Mouse (Mus musculus): Measurements from ENCODE around the gene Gria1. TPM values are rescaled to one million over a fixed set of nuclear protein-coding genes. Genes with fewer than 3 reads are reported as not detected.

Gene Gria1
- polyA plus RNA-seq, 1 experiment from 2014 or later, result 62.5 TPM

DNA sequence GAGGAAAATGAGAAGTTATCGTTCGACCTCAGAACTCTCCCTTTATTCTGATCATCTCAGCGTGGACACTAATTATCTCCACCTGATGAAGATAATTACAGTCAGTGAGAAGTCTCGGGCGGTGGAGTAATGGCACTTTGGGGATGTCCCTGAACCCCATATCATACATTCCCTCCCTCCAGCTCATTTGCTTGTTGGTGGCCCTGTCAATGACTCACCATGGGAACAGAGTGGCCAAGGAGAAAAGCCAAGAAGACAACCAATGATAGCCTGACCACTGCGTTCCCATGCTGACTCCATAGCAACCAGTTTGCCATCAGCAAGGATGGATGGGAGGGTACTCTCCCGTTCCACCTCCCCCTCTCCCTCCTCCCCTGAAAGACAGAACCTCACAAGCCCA is 238.9 kb downstream of the Gria1 start:
- no peak overlapping the region for H3K4me3 ChIP-seq (ENCODE audit: low read depth, low read length)
- no peak overlapping the region for H3K27ac ChIP-seq (ENCODE audit: low read length)
- H3K4me1 ChIP-seq (ENCODE audit: control insufficient read depth, insufficient read depth, low read length), result 0 out of 2 replicates have a peak, but pooled peaks cover 2% of the 10 kb centered on the region
- 73% methylated on average over 7 of the region's 7 CpGs for WGBS
- no peak overlapping the region for H3K4me2 ChIP-seq (ENCODE audit: low read length)
- no peak for ATAC-seq
- H3K9ac ChIP-seq (ENCODE audit: low read depth, low read length), result no peak overlapping the region
- no peaks in the 10 kb centered on the region for H3K36me3 ChIP-seq (ENCODE audit: control insufficient read depth, insufficient read depth, low read length)
- H3K27me3 ChIP-seq (ENCODE audit: control insufficient read depth, insufficient read depth, low read depth, low read length), result no peaks in the 10 kb centered on the region
- no peaks in the 10 kb centered on the region for H3K9me3 ChIP-seq (replicated peaks; ENCODE audit: control insufficient read depth, low read length, poor library complexity, severe bottlenecking)

DNA sequence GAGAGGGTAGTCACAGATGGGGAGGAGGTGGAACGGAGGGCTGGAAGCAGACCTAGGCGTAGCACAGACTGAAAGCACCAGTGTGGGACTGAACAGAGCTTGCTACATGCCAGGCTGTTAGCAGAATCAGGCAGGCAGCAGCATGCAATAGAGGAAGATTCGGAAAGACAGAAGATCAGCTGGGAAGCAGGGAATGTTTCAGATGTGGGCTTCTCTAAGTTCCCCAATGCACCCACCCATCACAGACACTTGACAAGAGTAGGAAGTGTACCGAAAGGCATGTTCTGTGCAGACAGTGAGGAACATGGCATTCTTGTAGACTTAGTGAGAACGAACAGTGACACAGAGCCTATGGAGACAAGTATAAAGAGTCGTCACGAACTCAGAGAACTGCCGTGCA is 260.5 kb downstream of the Gria1 start:
- WGBS, result 87% methylated on average over 8 of the region's 8 CpGs
- H3K4me1 ChIP-seq (ENCODE audit: control insufficient read depth, insufficient read depth, low read length), result no peaks in the 10 kb centered on the region
- no peak for ATAC-seq
- H3K4me2 ChIP-seq (ENCODE audit: low read length), result no peak overlapping the region
- H3K36me3 ChIP-seq (ENCODE audit: control insufficient read depth, insufficient read depth, low read length), result no peaks in the 10 kb centered on the region
- no peak overlapping the region for H3K4me3 ChIP-seq (ENCODE audit: low read depth, low read length)
- no peak overlapping the region for H3K27ac ChIP-seq (ENCODE audit: low read length)
- no peaks in the 10 kb centered on the region for H3K27me3 ChIP-seq (ENCODE audit: control insufficient read depth, insufficient read depth, low read depth, low read length)
- no peak overlapping the region for H3K9ac ChIP-seq (ENCODE audit: low read depth, low read length)
- H3K9me3 ChIP-seq (replicated peaks; ENCODE audit: control insufficient read depth, low read length, poor library complexity, severe bottlenecking), result no peaks in the 10 kb centered on the region

DNA sequence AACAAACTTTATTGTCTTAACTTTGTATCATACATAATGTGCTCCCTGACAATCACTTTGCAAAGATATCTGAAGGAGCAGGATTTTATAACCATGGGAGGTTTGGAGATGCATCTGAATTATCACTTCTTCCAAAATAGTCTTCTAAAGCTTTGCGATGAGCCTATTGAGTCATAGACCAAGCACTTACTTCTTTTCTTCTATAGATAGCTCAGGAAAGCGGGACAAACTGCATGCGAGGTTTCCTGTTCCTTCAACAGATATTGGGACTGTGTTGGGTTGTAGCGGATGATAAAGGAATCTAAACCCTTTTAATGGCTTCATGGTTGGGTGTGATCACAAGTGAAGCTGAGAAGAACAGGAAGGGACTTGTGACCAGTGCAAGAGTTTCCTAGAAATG is 263.5 kb downstream of the Gria1 start:
- H3K9ac ChIP-seq (ENCODE audit: low read depth, low read length), result no peak overlapping the region
- ATAC-seq, result no peak
- H3K27ac ChIP-seq (ENCODE audit: low read length), result no peak overlapping the region
- H3K4me2 ChIP-seq (ENCODE audit: low read length), result no peak overlapping the region
- H3K27me3 ChIP-seq (ENCODE audit: control insufficient read depth, insufficient read depth, low read depth, low read length), result no peaks in the 10 kb centered on the region
- no peaks in the 10 kb centered on the region for H3K36me3 ChIP-seq (ENCODE audit: control insufficient read depth, insufficient read depth, low read length)
- no peaks in the 10 kb centered on the region for H3K4me1 ChIP-seq (ENCODE audit: control insufficient read depth, insufficient read depth, low read length)
- 96% methylated on average over 4 of the region's 4 CpGs for WGBS
- no peaks in the 10 kb centered on the region for H3K9me3 ChIP-seq (replicated peaks; ENCODE audit: control insufficient read depth, low read length, poor library complexity, severe bottlenecking)
- no peak overlapping the region for H3K4me3 ChIP-seq (ENCODE audit: low read depth, low read length)

DNA sequence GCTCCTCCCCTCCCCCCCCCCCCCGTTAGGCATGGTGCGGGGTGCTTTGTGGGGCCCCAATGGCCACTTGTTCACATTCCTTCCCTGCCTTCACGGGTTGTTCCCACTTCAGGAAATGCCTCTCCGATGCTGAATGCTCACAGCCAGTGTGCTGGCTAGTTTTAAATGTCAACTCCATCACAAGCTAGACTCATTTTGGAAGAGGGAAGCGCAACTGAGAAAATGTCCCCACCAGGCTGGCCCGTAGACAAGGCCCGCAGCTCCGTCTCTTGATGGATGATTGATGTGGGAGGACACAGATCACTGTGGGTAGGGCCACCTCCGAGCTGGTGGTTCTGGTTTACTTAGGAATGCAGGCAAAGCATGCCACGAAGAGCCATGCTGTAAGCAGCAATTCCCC is 266.9 kb downstream of the Gria1 start:
- H3K36me3 ChIP-seq (ENCODE audit: control insufficient read depth, insufficient read depth, low read length), result no peaks in the 10 kb centered on the region
- no peaks in the 10 kb centered on the region for H3K4me1 ChIP-seq (ENCODE audit: control insufficient read depth, insufficient read depth, low read length)
- ATAC-seq, result no peak
- H3K4me3 ChIP-seq (ENCODE audit: low read depth, low read length), result no peak overlapping the region
- H3K27me3 ChIP-seq (ENCODE audit: control insufficient read depth, insufficient read depth, low read depth, low read length), result no peaks in the 10 kb centered on the region
- H3K27ac ChIP-seq (ENCODE audit: low read length), result no peak overlapping the region
- 81% methylated on average over 9 of the region's 10 CpGs for WGBS
- H3K9me3 ChIP-seq (replicated peaks; ENCODE audit: control insufficient read depth, low read length, poor library complexity, severe bottlenecking), result no peaks in the 10 kb centered on the region
- no peak overlapping the region for H3K9ac ChIP-seq (ENCODE audit: low read depth, low read length)
- no peak overlapping the region for H3K4me2 ChIP-seq (ENCODE audit: low read length)

DNA sequence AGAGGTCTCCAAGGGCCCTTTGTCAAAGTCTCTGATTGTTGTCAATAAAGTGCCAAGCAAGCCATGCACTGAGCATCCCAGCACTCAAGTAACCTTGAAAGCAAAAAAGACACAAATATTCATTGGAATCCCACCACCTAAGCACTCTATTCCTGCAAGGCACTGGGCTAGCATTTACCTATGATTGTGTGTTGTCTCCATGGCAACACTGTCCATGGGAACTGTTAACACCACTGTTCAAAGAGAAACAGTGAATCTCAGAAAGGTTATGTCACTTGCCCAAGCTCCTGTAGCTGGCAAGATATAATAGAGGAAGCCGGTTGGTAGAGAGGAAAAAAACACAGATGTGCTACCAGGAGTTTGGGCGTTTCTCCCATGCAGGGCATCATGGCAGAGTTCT is 274.9 kb downstream of the Gria1 start:
- H3K9ac ChIP-seq (ENCODE audit: low read depth, low read length), result no peak overlapping the region
- H3K27me3 ChIP-seq (ENCODE audit: control insufficient read depth, insufficient read depth, low read depth, low read length), result no peaks in the 10 kb centered on the region
- H3K4me3 ChIP-seq (ENCODE audit: low read depth, low read length), result no peak overlapping the region
- peaks cover 3% of the 10 kb centered on the region for H3K4me1 ChIP-seq (ENCODE audit: control insufficient read depth, insufficient read depth, low read length)
- H3K36me3 ChIP-seq (ENCODE audit: control insufficient read depth, insufficient read depth, low read length), result no peaks in the 10 kb centered on the region
- H3K9me3 ChIP-seq (replicated peaks; ENCODE audit: control insufficient read depth, low read length, poor library complexity, severe bottlenecking), result no peaks in the 10 kb centered on the region
- ATAC-seq, result no peak
- no peak overlapping the region for H3K4me2 ChIP-seq (ENCODE audit: low read length)
- no peak overlapping the region for H3K27ac ChIP-seq (ENCODE audit: low read length)
- 75% methylated on average over 2 of the region's 2 CpGs for WGBS

DNA sequence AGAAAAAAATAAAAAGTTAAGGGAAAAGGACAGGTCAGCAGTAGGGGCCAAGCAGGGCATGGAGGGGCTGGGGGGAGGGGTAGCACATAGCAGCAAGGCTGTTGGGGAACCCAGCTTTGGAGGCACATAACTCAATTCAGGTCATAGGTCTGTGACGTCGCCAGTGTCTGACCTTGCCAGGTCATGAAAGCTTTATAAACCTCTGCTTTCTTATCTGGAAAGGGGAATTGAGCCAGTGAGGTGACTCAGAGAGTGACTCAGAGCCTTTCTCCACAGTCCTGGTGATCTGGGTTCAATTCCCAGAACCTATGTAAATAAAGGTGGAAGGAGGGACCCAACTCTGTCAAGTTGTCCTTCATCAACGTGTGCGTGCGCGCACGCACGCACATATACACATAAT is 286.2 kb downstream of the Gria1 start:
- Histone ChIP-seq H3K36me3 (ENCODE audit: control insufficient read depth, insufficient read depth, low read length) (no peaks in the 10 kb centered on the region), H3K4me3 (ENCODE audit: low read depth, low read length) (no peak overlapping the region), H3K4me2 (ENCODE audit: low read length) (no peak overlapping the region), H3K9ac (ENCODE audit: low read depth, low read length) (no peak overlapping the region), H3K9me3 (replicated peaks; ENCODE audit: control insufficient read depth, low read length, poor library complexity, severe bottlenecking) (no peaks in the 10 kb centered on the region), H3K27me3 (ENCODE audit: control insufficient read depth, insufficient read depth, low read depth, low read length) (no peaks in the 10 kb centered on the region), H3K27ac (ENCODE audit: low read length) (no peak overlapping the region), H3K4me1 (ENCODE audit: control insufficient read depth, insufficient read depth, low read length) (no peaks in the 10 kb centered on the region)
- ATAC-seq, result no peak
- WGBS, result 94% methylated on average over 8 of the region's 8 CpGs

DNA sequence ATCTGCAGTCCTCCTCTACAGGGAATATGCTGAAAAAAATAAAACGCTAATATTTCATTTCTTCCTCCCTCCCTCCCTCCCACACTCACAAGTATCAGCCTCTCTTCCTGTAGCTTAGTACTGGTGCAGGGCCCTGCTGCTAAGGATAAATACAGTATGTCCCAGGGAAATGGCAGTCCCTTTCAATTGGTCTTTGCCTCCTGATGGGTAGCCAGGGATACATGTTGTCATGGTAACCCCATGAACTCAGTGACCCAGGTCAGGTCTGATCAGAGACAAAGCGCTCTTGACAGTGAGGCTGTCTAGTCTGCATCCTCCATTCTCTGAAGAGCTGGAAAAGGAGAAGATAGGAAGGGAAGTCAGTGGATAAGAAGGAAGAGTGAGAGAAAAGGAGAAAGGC is 287.1 kb downstream of the Gria1 start:
- H3K4me2 ChIP-seq (ENCODE audit: low read length), result no peak overlapping the region
- H3K4me3 ChIP-seq (ENCODE audit: low read depth, low read length), result no peak overlapping the region
- peak; percentile 76; the same call in 1 of the 2 replicates for ATAC-seq
- H3K9me3 ChIP-seq (replicated peaks; ENCODE audit: control insufficient read depth, low read length, poor library complexity, severe bottlenecking), result no peaks in the 10 kb centered on the region
- WGBS, result 9% methylated on average over 2 of the region's 2 CpGs
- no peaks in the 10 kb centered on the region for H3K27me3 ChIP-seq (ENCODE audit: control insufficient read depth, insufficient read depth, low read depth, low read length)
- no peaks in the 10 kb centered on the region for H3K36me3 ChIP-seq (ENCODE audit: control insufficient read depth, insufficient read depth, low read length)
- H3K9ac ChIP-seq (ENCODE audit: low read depth, low read length), result no peak overlapping the region
- no peaks in the 10 kb centered on the region for H3K4me1 ChIP-seq (ENCODE audit: control insufficient read depth, insufficient read depth, low read length)
- 0 out of 2 replicates have a peak overlapping the region, but pooled peaks have one; percentile 27 for H3K27ac ChIP-seq (ENCODE audit: low read length)

DNA sequence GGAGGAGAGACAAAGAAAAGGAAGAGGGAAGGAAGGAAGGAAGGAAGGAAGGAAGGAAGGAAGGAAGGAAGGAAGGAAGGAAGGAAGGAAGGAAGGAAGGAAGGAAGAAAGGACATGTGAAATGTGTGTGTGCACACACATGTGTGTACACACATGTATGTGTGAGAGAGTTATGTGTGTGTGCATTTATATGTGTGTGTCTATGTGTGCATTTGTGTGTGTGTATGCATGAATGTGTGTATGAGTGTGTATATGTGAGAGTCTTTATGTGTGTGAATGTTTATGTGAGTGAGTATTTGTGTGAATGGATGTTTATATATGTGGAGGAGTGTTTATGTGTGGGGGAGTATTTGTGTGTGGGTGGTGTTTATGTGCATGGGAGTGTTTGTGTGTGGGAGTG is 287.5 kb downstream of the Gria1 start:
- Histone ChIP-seq H3K4me2 (ENCODE audit: low read length) (no peak overlapping the region), H3K9ac (ENCODE audit: low read depth, low read length) (no peak overlapping the region), H3K27ac (ENCODE audit: low read length) (no peak overlapping the region), H3K27me3 (ENCODE audit: control insufficient read depth, insufficient read depth, low read depth, low read length) (no peaks in the 10 kb centered on the region), H3K36me3 (ENCODE audit: control insufficient read depth, insufficient read depth, low read length) (no peaks in the 10 kb centered on the region), H3K4me3 (ENCODE audit: low read depth, low read length) (no peak overlapping the region), H3K9me3 (replicated peaks; ENCODE audit: control insufficient read depth, low read length, poor library complexity, severe bottlenecking) (no peaks in the 10 kb centered on the region), H3K4me1 (ENCODE audit: control insufficient read depth, insufficient read depth, low read length) (no peaks in the 10 kb centered on the region)
- no peak for ATAC-seq

DNA sequence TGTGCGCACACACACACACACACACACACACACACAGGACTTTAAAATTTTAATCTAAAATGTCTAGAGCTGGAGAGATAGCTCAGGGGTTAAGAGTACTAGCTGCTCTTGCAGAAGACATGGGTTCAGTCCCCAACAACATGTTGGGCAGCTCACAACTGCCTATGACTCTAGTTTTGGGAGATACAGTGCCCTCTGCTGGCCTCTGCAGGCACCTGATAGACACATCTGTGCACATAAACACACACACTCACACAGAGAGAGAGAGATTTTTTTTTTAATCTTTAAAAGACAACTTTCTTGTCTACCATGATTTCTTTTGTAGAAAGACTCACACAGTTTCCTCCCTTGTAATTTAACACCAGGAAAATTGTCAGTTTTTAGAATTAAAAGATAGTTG is 292.4 kb downstream of the Gria1 start:
- Histone ChIP-seq H3K4me2 (ENCODE audit: low read length) (no peak overlapping the region), H3K36me3 (ENCODE audit: control insufficient read depth, insufficient read depth, low read length) (0 out of 2 replicates have a peak, but pooled peaks cover 2% of the 10 kb centered on the region), H3K4me1 (ENCODE audit: control insufficient read depth, insufficient read depth, low read length) (no peaks in the 10 kb centered on the region), H3K9ac (ENCODE audit: low read depth, low read length) (no peak overlapping the region), H3K27me3 (ENCODE audit: control insufficient read depth, insufficient read depth, low read depth, low read length) (no peaks in the 10 kb centered on the region), H3K27ac (ENCODE audit: low read length) (no peak overlapping the region), H3K9me3 (replicated peaks; ENCODE audit: control insufficient read depth, low read length, poor library complexity, severe bottlenecking) (no peaks in the 10 kb centered on the region; the same call in 1 of the 2 replicates), H3K4me3 (ENCODE audit: low read depth, low read length) (no peak overlapping the region)
- 95% methylated on average over 1 of the region's 1 CpGs for WGBS
- no peak for ATAC-seq

DNA sequence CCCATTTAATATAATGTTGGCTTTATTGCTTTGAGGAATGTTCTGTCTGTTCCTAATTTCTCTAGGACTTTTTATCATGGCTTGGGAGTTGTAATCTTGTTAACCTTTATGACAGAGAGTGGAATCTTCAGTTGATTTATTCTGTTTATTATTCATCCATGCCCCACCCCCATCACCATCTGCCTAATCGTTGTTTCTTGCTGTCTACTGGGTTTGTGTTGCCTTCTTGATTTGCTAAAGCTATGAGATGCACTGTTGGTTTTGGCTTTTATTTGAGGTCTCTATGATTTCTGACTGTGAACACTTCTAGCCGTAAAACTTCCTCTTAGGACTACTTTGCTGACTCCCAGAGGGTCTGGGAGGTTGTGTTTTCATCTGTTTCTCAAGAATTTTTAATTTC is 294.9 kb downstream of the Gria1 start:
- Histone ChIP-seq H3K4me3 (ENCODE audit: low read depth, low read length) (no peak overlapping the region), H3K27ac (ENCODE audit: low read length) (no peak overlapping the region), H3K27me3 (ENCODE audit: control insufficient read depth, insufficient read depth, low read depth, low read length) (no peaks in the 10 kb centered on the region), H3K4me2 (ENCODE audit: low read length) (no peak overlapping the region), H3K9me3 (replicated peaks; ENCODE audit: control insufficient read depth, low read length, poor library complexity, severe bottlenecking) (no peaks in the 10 kb centered on the region; the same call in 1 of the 2 replicates), H3K4me1 (ENCODE audit: control insufficient read depth, insufficient read depth, low read length) (no peaks in the 10 kb centered on the region), H3K36me3 (ENCODE audit: control insufficient read depth, insufficient read depth, low read length) (0 out of 2 replicates have a peak, but pooled peaks cover 2% of the 10 kb centered on the region), H3K9ac (ENCODE audit: low read depth, low read length) (no peak overlapping the region)
- WGBS, result 83% methylated on average over 2 of the region's 2 CpGs
- ATAC-seq, result no peak

Measured in midbrain, embryonic 16.5 days (tissue).